Mouse (Mus musculus): ENCODE data around the gene Nfkbie. TPM values are rescaled to one million over a fixed set of nuclear protein-coding genes. Genes with fewer than 3 reads are reported as not detected.
A peak's percentile ranks its signal among the peaks of the same experiment; 100 is the strongest.

Nfkbie gene
- polyA plus RNA-seq, 1 experiment from 2014 or later = 3.5 TPM

GRCm38 (mm10) chr17:45544873-45545277, 10.6 kb upstream of the Nfkbie start:
- Histone ChIP-seq H3K4me1 (ENCODE audit: control insufficient read depth, insufficient read depth, low read length) (peaks cover 8% of the 10 kb centered on the region), H3K27me3 (ENCODE audit: control insufficient read depth, insufficient read depth, low read length) (peaks cover 49% of the 10 kb centered on the region), H3K36me3 (replicated peaks; ENCODE audit: control insufficient read depth, insufficient read depth, low read depth, low read length) (no peaks in the 10 kb centered on the region; the same call in none of the 2 replicates), H3K4me2 (ENCODE audit: low read depth, low read length) (peak overlapping the region; percentile 27), H3K9me3 (replicated peaks; ENCODE audit: control insufficient read depth, low read length) (no peaks in the 10 kb centered on the region), H3K4me3 (ENCODE audit: low read depth, low read length) (peak overlapping the region; percentile 2; the same call in 1 of the 2 replicates), H3K27ac (replicated peaks; ENCODE audit: low read depth, low read length) (no peak overlapping the region), H3K9ac (replicated peaks; ENCODE audit: low read length) (no peak overlapping the region)
- no peak for DNase-seq (ENCODE audit: low spot score)
- no peak for ATAC-seq (replicated peaks; ENCODE audit: insufficient number of reproducible peaks, low FRiP score, low TSS enrichment, low read depth)
- whole genome bisulfite sequencing = 3% methylated on average over 44 of the region's 46 CpGs

- H3K36me3 ChIP-seq (replicated peaks; ENCODE audit: control insufficient read depth, insufficient read depth, low read depth, low read length) = no peaks in the 10 kb centered on the region; the same call in none of the 2 replicates
- peak overlapping the region; percentile 2; the same call in 1 of the 2 replicates for H3K4me3 ChIP-seq (ENCODE audit: low read depth, low read length)
- H3K4me2 ChIP-seq (ENCODE audit: low read depth, low read length) = peak overlapping the region; percentile 27
- no peak overlapping the region for H3K27ac ChIP-seq (replicated peaks; ENCODE audit: low read depth, low read length)
- H3K4me1 ChIP-seq (ENCODE audit: control insufficient read depth, insufficient read depth, low read length) = peaks cover 8% of the 10 kb centered on the region
- peaks cover 49% of the 10 kb centered on the region for H3K27me3 ChIP-seq (ENCODE audit: control insufficient read depth, insufficient read depth, low read length)
- 4% methylated on average over 74 of the region's 74 CpGs for WGBS
- no peaks in the 10 kb centered on the region for H3K9me3 ChIP-seq (replicated peaks; ENCODE audit: control insufficient read depth, low read length)
- H3K9ac ChIP-seq (replicated peaks; ENCODE audit: low read length) = no peak overlapping the region
- no peak for ATAC-seq (replicated peaks; ENCODE audit: insufficient number of reproducible peaks, low FRiP score, low TSS enrichment, low read depth)
- DNase-seq (ENCODE audit: low spot score) = peak; percentile 35
Measured at GRCm38 (mm10) chr17:45545278-45545961, 10.1 kb upstream of the Nfkbie start.

- no peak overlapping the region for H3K4me3 ChIP-seq (ENCODE audit: low read depth, low read length)
- H3K4me1 ChIP-seq (ENCODE audit: control insufficient read depth, insufficient read depth, low read length) = peaks cover 8% of the 10 kb centered on the region
Measured at GRCm38 (mm10) chr17:45546941-45547340, 8.6 kb upstream of the Nfkbie start.

GRCm38 (mm10) chr17:45547461-45548190, 7.9 kb upstream of the Nfkbie start:
- Histone ChIP-seq H3K27me3 (ENCODE audit: control insufficient read depth, insufficient read depth, low read length) (peaks cover 49% of the 10 kb centered on the region), H3K4me3 (ENCODE audit: low read depth, low read length) (no peak overlapping the region), H3K4me1 (ENCODE audit: control insufficient read depth, insufficient read depth, low read length) (peaks cover 8% of the 10 kb centered on the region), H3K36me3 (replicated peaks; ENCODE audit: control insufficient read depth, insufficient read depth, low read depth, low read length) (no peaks in the 10 kb centered on the region; the same call in none of the 2 replicates), H3K4me2 (ENCODE audit: low read depth, low read length) (no peak overlapping the region), H3K9ac (replicated peaks; ENCODE audit: low read length) (no peak overlapping the region), H3K27ac (replicated peaks; ENCODE audit: low read depth, low read length) (no peak overlapping the region), H3K9me3 (replicated peaks; ENCODE audit: control insufficient read depth, low read length) (no peaks in the 10 kb centered on the region)
- DNase-seq (ENCODE audit: low spot score) = no peak
- no peak for ATAC-seq (replicated peaks; ENCODE audit: insufficient number of reproducible peaks, low FRiP score, low TSS enrichment, low read depth)
- WGBS = 82% methylated on average over 5 of the region's 5 CpGs

More at GRCm38 (mm10) chr17:45546941-45547340, 8.6 kb upstream of the Nfkbie start:
- Histone ChIP-seq H3K27me3 (ENCODE audit: control insufficient read depth, insufficient read depth, low read length) (peaks cover 49% of the 10 kb centered on the region), H3K4me2 (ENCODE audit: low read depth, low read length) (no peak overlapping the region), H3K27ac (replicated peaks; ENCODE audit: low read depth, low read length) (no peak overlapping the region), H3K9ac (replicated peaks; ENCODE audit: low read length) (no peak overlapping the region), H3K36me3 (replicated peaks; ENCODE audit: control insufficient read depth, insufficient read depth, low read depth, low read length) (no peaks in the 10 kb centered on the region; the same call in none of the 2 replicates), H3K9me3 (replicated peaks; ENCODE audit: control insufficient read depth, low read length) (no peaks in the 10 kb centered on the region)
- no peak for ATAC-seq (replicated peaks; ENCODE audit: insufficient number of reproducible peaks, low FRiP score, low TSS enrichment, low read depth)
- no peak for DNase-seq (ENCODE audit: low spot score)
- 72% methylated on average over 16 of the region's 16 CpGs for WGBS

GRCm38 (mm10) chr17:45548541-45549512, 6.7 kb upstream of the Nfkbie start:
- peak overlapping the region; percentile 93 for H3K9ac ChIP-seq (replicated peaks; ENCODE audit: low read length)
- no peaks in the 10 kb centered on the region for H3K9me3 ChIP-seq (replicated peaks; ENCODE audit: control insufficient read depth, low read length)
- peak overlapping the region; percentile 86 for H3K27ac ChIP-seq (replicated peaks; ENCODE audit: low read depth, low read length)
- DNase-seq (ENCODE audit: low spot score) = peak; percentile 74
- 3% methylated on average over 44 of the region's 68 CpGs for WGBS
- H3K4me2 ChIP-seq (ENCODE audit: low read depth, low read length) = peak overlapping the region; percentile 88
- peak overlapping the region; percentile 93 for H3K4me3 ChIP-seq (ENCODE audit: low read depth, low read length)
- H3K36me3 ChIP-seq (replicated peaks; ENCODE audit: control insufficient read depth, insufficient read depth, low read depth, low read length) = no peaks in the 10 kb centered on the region; the same call in none of the 2 replicates
- peak; percentile 37 for ATAC-seq (replicated peaks; ENCODE audit: insufficient number of reproducible peaks, low FRiP score, low TSS enrichment, low read depth)
- peaks cover 40% of the 10 kb centered on the region for H3K27me3 ChIP-seq (ENCODE audit: control insufficient read depth, insufficient read depth, low read length)
- H3K4me1 ChIP-seq (ENCODE audit: control insufficient read depth, insufficient read depth, low read length) = peaks cover 8% of the 10 kb centered on the region

GRCm38 (mm10) chr17:45549617-45550181, 5.8 kb upstream of the Nfkbie start, which contains the start of gene Tmem151b:
Gene Tmem151b (minus strand): TSS chr17:45549677.
- peak within 1 kb of the TSS; percentile 93 for H3K9ac ChIP-seq (replicated peaks; ENCODE audit: low read length)
- peak within 1 kb of the TSS; percentile 88 for H3K4me2 ChIP-seq (ENCODE audit: low read depth, low read length)
- peaks cover 8% of the 10 kb centered on the region for H3K4me1 ChIP-seq (ENCODE audit: control insufficient read depth, insufficient read depth, low read length)
- WGBS = 0% methylated on average over 18 of the region's 29 CpGs
- H3K27ac ChIP-seq (replicated peaks; ENCODE audit: low read depth, low read length) = peak within 1 kb of the TSS; percentile 86
- no peaks in the 10 kb centered on the region for H3K9me3 ChIP-seq (replicated peaks; ENCODE audit: control insufficient read depth, low read length)
- H3K4me3 ChIP-seq (ENCODE audit: low read depth, low read length) = peak within 1 kb of the TSS; percentile 93
- ATAC-seq (replicated peaks; ENCODE audit: insufficient number of reproducible peaks, low FRiP score, low TSS enrichment, low read depth) (no peak; the same call in 1 of the 2 replicates), DNase-seq (ENCODE audit: low spot score) (peak; percentile 84)
- peaks cover 31% of the 10 kb centered on the region for H3K27me3 ChIP-seq (ENCODE audit: control insufficient read depth, insufficient read depth, low read length)
- H3K36me3 ChIP-seq (replicated peaks; ENCODE audit: control insufficient read depth, insufficient read depth, low read depth, low read length) = no peaks in the 10 kb centered on the region; the same call in 1 of the 2 replicates

GRCm38 (mm10) chr17:45550253-45550652, 5.2 kb upstream of the Nfkbie start:
- no peak for ATAC-seq (replicated peaks; ENCODE audit: insufficient number of reproducible peaks, low FRiP score, low TSS enrichment, low read depth)
- no peak overlapping the region for H3K27ac ChIP-seq (replicated peaks; ENCODE audit: low read depth, low read length)
- no peaks in the 10 kb centered on the region for H3K9me3 ChIP-seq (replicated peaks; ENCODE audit: control insufficient read depth, low read length)
- WGBS = 31% methylated on average over 5 of the region's 5 CpGs
- H3K4me3 ChIP-seq (ENCODE audit: low read depth, low read length) = peak overlapping the region; percentile 93; the same call in 1 of the 2 replicates
- H3K36me3 ChIP-seq (replicated peaks; ENCODE audit: control insufficient read depth, insufficient read depth, low read depth, low read length) = no peaks in the 10 kb centered on the region; the same call in 1 of the 2 replicates
- DNase-seq (ENCODE audit: low spot score) = no peak
- peaks cover 4% of the 10 kb centered on the region for H3K4me1 ChIP-seq (ENCODE audit: control insufficient read depth, insufficient read depth, low read length)
- peaks cover 25% of the 10 kb centered on the region for H3K27me3 ChIP-seq (ENCODE audit: control insufficient read depth, insufficient read depth, low read length)
- peak overlapping the region; percentile 93 for H3K9ac ChIP-seq (replicated peaks; ENCODE audit: low read length)
- peak overlapping the region; percentile 88 for H3K4me2 ChIP-seq (ENCODE audit: low read depth, low read length)
